Mouse (Mus musculus): Measurements from ENCODE around the gene Cyb5d2. TPM values are rescaled to one million over a fixed set of nuclear protein-coding genes. Genes with fewer than 3 reads are reported as not detected.

Cyb5d2 gene
- total RNA-seq, 1 experiment = 5.8 TPM

DNA sequence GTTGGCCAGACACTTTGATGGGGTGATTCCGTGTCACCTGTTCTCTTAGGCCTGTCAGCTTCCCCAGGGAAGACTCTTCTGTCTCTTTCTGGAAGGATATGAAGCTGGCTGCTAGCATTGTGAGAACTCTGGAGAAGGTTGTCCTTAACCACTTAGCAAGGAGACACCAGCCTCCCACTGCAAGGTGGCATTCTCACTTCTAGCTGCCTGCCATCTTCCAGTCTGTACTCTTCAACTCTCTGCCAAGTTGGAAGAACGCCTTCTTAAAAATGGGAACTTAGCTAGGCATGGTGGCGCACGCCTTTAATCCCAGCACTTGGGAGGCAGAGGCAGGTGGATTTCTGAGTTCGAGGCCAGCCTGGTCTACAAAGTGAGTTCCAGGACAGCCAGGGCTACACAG, 17.7 kb upstream of the Cyb5d2 start:
- H3K9me3 ChIP-seq (ENCODE audit: control insufficient read depth, insufficient read depth, low read depth, low read length) = no peaks in the 10 kb centered on the region
- DNase-seq (ENCODE audit: low read depth, low spot score) = no peak
- no peak for TF ChIP-seq ZNF384 (IDR thresholded peaks at IDR 0.05; ENCODE audit: low read depth, low read length)
- TF ChIP-seq MAFK (IDR thresholded peaks at IDR 0.05; ENCODE audit: insufficient read depth, low read depth, low read length) = no peak
- in situ Hi-C loops (cut with MboI; ENCODE audit: low sequenced_read_pairs in 2 of 2, unreplicated experiment in 2 of 2) = no loop called here
- H3K9ac ChIP-seq (ENCODE audit: insufficient read depth, low read depth, low read length, poor library complexity, severe bottlenecking) = no peak overlapping the region
- H3K4me3 ChIP-seq (ENCODE audit: insufficient read depth in 1 of 2, low read depth in 1 of 2, low read length in 2 of 2, poor library complexity in 1 of 2, severe bottlenecking in 1 of 2) = no peak overlapping the region
- H3K4me1 ChIP-seq (ENCODE audit: control insufficient read depth in 2 of 2, insufficient read depth in 2 of 2, low read length in 2 of 2, poor library complexity in 1 of 2) = no peaks in the 10 kb centered on the region
- H3K36me3 ChIP-seq (ENCODE audit: control insufficient read depth, insufficient read depth, low read length, poor library complexity, severe bottlenecking) = no peaks in the 10 kb centered on the region
- H3K27ac ChIP-seq (ENCODE audit: insufficient read depth, low read depth, low read length, poor library complexity, severe bottlenecking) = no peak overlapping the region

DNA sequence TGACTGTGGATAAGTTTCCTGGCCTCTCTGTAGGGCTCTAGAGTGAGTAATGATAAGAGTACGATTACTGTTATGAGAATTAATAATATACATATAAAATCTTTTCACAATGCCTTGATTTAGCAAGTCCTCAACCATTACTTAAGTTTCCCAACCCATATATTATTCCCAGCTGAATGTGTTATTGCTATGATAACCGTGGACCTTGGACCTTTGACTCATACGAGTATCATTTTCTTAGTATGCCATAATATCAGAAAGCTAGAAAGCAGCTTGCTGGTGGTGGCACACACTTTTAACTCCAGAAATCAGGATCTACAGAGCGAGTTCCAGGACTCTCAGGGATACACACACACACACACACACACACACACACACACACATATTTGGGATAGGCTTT, 12.1 kb upstream of the Cyb5d2 start:
- no peak overlapping the region for H3K27ac ChIP-seq (ENCODE audit: insufficient read depth, low read depth, low read length, poor library complexity, severe bottlenecking)
- H3K4me3 ChIP-seq (ENCODE audit: insufficient read depth in 1 of 2, low read depth in 1 of 2, low read length in 2 of 2, poor library complexity in 1 of 2, severe bottlenecking in 1 of 2) = no peak overlapping the region
- in situ Hi-C loops (cut with MboI; ENCODE audit: low sequenced_read_pairs in 2 of 2, unreplicated experiment in 2 of 2) = no loop called here
- H3K36me3 ChIP-seq (ENCODE audit: control insufficient read depth, insufficient read depth, low read length, poor library complexity, severe bottlenecking) = no peaks in the 10 kb centered on the region
- no peak for TF ChIP-seq HCFC1 (IDR thresholded peaks at IDR 0.05; ENCODE audit: borderline replicate concordance, insufficient read depth, low read length)
- TF ChIP-seq ZC3H11A (IDR thresholded peaks at IDR 0.05; ENCODE audit: borderline replicate concordance, low read depth, low read length) = no peak
- TF ChIP-seq MAFK (IDR thresholded peaks at IDR 0.05; ENCODE audit: insufficient read depth, low read depth, low read length) = no peak
- TF ChIP-seq ZNF384 (IDR thresholded peaks at IDR 0.05; ENCODE audit: low read depth, low read length) = no peak
- DNase-seq (ENCODE audit: low read depth, low spot score) = no peak
- H3K9me3 ChIP-seq (ENCODE audit: control insufficient read depth, insufficient read depth, low read depth, low read length) = no peaks in the 10 kb centered on the region
- H3K4me1 ChIP-seq (ENCODE audit: control insufficient read depth in 2 of 2, insufficient read depth in 2 of 2, low read length in 2 of 2, poor library complexity in 1 of 2) = no peaks in the 10 kb centered on the region
- H3K9ac ChIP-seq (ENCODE audit: insufficient read depth, low read depth, low read length, poor library complexity, severe bottlenecking) = no peak overlapping the region

- in situ Hi-C loops (cut with MboI; ENCODE audit: low sequenced_read_pairs in 2 of 2, unreplicated experiment in 2 of 2) = no loop called here
- TF ChIP-seq HCFC1 (IDR thresholded peaks at IDR 0.05; ENCODE audit: borderline replicate concordance, insufficient read depth, low read length) (no peak), MAFK (IDR thresholded peaks at IDR 0.05; ENCODE audit: insufficient read depth, low read depth, low read length) (no peak), ZNF384 (IDR thresholded peaks at IDR 0.05; ENCODE audit: low read depth, low read length) (no peak), CHD2 (IDR thresholded peaks at IDR 0.05; ENCODE audit: low read depth, low read length) (no peak), ZC3H11A (IDR thresholded peaks at IDR 0.05; ENCODE audit: borderline replicate concordance, low read depth, low read length) (no peak)
Observed at GRCm38 (mm10) chr11:72806556-72806955, 10.6 kb upstream of the Cyb5d2 start.

GRCm38 (mm10) chr11:72805232-72805631, 9.3 kb upstream of the Cyb5d2 start:
- no peak overlapping the region for H3K4me3 ChIP-seq (ENCODE audit: insufficient read depth in 1 of 2, low read depth in 1 of 2, low read length in 2 of 2, poor library complexity in 1 of 2, severe bottlenecking in 1 of 2)
- no peaks in the 10 kb centered on the region for H3K4me1 ChIP-seq (ENCODE audit: control insufficient read depth in 2 of 2, insufficient read depth in 2 of 2, low read length in 2 of 2, poor library complexity in 1 of 2)
- TF ChIP-seq MAFK (IDR thresholded peaks at IDR 0.05; ENCODE audit: insufficient read depth, low read depth, low read length) (no peak), ZC3H11A (IDR thresholded peaks at IDR 0.05; ENCODE audit: borderline replicate concordance, low read depth, low read length) (no peak), ZNF384 (IDR thresholded peaks at IDR 0.05; ENCODE audit: low read depth, low read length) (no peak), CHD2 (IDR thresholded peaks at IDR 0.05; ENCODE audit: low read depth, low read length) (no peak)
- no peak for DNase-seq (ENCODE audit: low read depth, low spot score)
- in situ Hi-C loops (cut with MboI; ENCODE audit: low sequenced_read_pairs in 2 of 2, unreplicated experiment in 2 of 2) = no loop called here
- no peaks in the 10 kb centered on the region for H3K9me3 ChIP-seq (ENCODE audit: control insufficient read depth, insufficient read depth, low read depth, low read length)
- H3K36me3 ChIP-seq (ENCODE audit: control insufficient read depth, insufficient read depth, low read length, poor library complexity, severe bottlenecking) = no peaks in the 10 kb centered on the region
- no peak overlapping the region for H3K27ac ChIP-seq (ENCODE audit: insufficient read depth, low read depth, low read length, poor library complexity, severe bottlenecking)
- no peak overlapping the region for H3K9ac ChIP-seq (ENCODE audit: insufficient read depth, low read depth, low read length, poor library complexity, severe bottlenecking)

More at GRCm38 (mm10) chr11:72806556-72806955, 10.6 kb upstream of the Cyb5d2 start:
- H3K4me1 ChIP-seq (ENCODE audit: control insufficient read depth in 2 of 2, insufficient read depth in 2 of 2, low read length in 2 of 2, poor library complexity in 1 of 2) = no peaks in the 10 kb centered on the region
- DNase-seq (ENCODE audit: low read depth, low spot score) = no peak
- no peaks in the 10 kb centered on the region for H3K36me3 ChIP-seq (ENCODE audit: control insufficient read depth, insufficient read depth, low read length, poor library complexity, severe bottlenecking)
- no peak overlapping the region for H3K27ac ChIP-seq (ENCODE audit: insufficient read depth, low read depth, low read length, poor library complexity, severe bottlenecking)
- H3K9me3 ChIP-seq (ENCODE audit: control insufficient read depth, insufficient read depth, low read depth, low read length) = no peaks in the 10 kb centered on the region
- H3K4me3 ChIP-seq (ENCODE audit: insufficient read depth in 1 of 2, low read depth in 1 of 2, low read length in 2 of 2, poor library complexity in 1 of 2, severe bottlenecking in 1 of 2) = no peak overlapping the region
- no peak overlapping the region for H3K9ac ChIP-seq (ENCODE audit: insufficient read depth, low read depth, low read length, poor library complexity, severe bottlenecking)

DNA sequence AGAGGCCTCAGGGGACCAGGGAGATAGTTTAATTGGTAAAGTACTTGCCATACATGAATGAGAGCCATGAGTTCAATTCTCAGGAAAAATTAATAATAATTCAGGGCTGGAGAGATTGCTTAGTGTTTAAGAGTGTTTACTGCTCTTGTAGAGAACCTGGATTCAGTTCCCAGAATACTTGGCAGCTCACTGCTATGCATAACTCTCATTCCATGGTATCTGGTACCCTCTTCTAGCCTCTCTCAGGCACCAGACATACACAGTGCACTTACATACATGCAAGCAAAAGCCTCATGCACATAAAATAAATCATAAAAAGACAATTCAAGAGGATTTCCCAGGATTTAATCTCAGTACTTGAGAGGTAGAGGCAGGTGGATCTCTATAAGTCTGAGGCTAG, 8.6 kb upstream of the Cyb5d2 start:
- H3K9ac ChIP-seq (ENCODE audit: insufficient read depth, low read depth, low read length, poor library complexity, severe bottlenecking) = no peak overlapping the region
- H3K27ac ChIP-seq (ENCODE audit: insufficient read depth, low read depth, low read length, poor library complexity, severe bottlenecking) = no peak overlapping the region
- in situ Hi-C loops (cut with MboI; ENCODE audit: low sequenced_read_pairs in 2 of 2, unreplicated experiment in 2 of 2) = no loop called here
- H3K4me1 ChIP-seq (ENCODE audit: control insufficient read depth in 2 of 2, insufficient read depth in 2 of 2, low read length in 2 of 2, poor library complexity in 1 of 2) = no peaks in the 10 kb centered on the region
- TF ChIP-seq MAFK (IDR thresholded peaks at IDR 0.05; ENCODE audit: insufficient read depth, low read depth, low read length) (no peak), HCFC1 (IDR thresholded peaks at IDR 0.05; ENCODE audit: borderline replicate concordance, insufficient read depth, low read length) (no peak), ZNF384 (IDR thresholded peaks at IDR 0.05; ENCODE audit: low read depth, low read length) (no peak), CHD2 (IDR thresholded peaks at IDR 0.05; ENCODE audit: low read depth, low read length) (no peak), ZC3H11A (IDR thresholded peaks at IDR 0.05; ENCODE audit: borderline replicate concordance, low read depth, low read length) (no peak)
- no peak for DNase-seq (ENCODE audit: low read depth, low spot score)
- H3K9me3 ChIP-seq (ENCODE audit: control insufficient read depth, insufficient read depth, low read depth, low read length) = no peaks in the 10 kb centered on the region
- H3K4me3 ChIP-seq (ENCODE audit: insufficient read depth in 1 of 2, low read depth in 1 of 2, low read length in 2 of 2, poor library complexity in 1 of 2, severe bottlenecking in 1 of 2) = no peak overlapping the region
- H3K36me3 ChIP-seq (ENCODE audit: control insufficient read depth, insufficient read depth, low read length, poor library complexity, severe bottlenecking) = no peaks in the 10 kb centered on the region

All from ES-E14 (cell line).